Mouse (Mus musculus) bone marrow, adult 2 months (tissue): ENCODE data around the gene Prr7. TPM values are rescaled to one million over a fixed set of nuclear protein-coding genes. Genes with fewer than 3 reads are reported as not detected.
A peak's percentile ranks its signal among the peaks of the same experiment; 100 is the strongest.
"Not testable (repeated sequence)": the region's sequence is repeated elsewhere in the genome, so short reads cannot be mapped to it uniquely, and the experiment has no call there.

Source experiments
- H3K27ac ChIP-seq: fragments of 200-500 bp; 2 replicates; pipeline ENCODE4 v1.5.1; 2012; ENCODE audit warnings: low read depth, mild to moderate bottlenecking, control low read depth, inconsistent platforms, low read length; ENCODE audit not compliant: control insufficient read depth, poor library complexity, insufficient read depth
- H3K4me1 ChIP-seq: fragments of 200-500 bp; 2 replicates; pipeline ENCODE4 v1.6.1; 2011; ENCODE audit warnings: low read length; ENCODE audit not compliant: control insufficient read depth, insufficient read depth
- H3K4me3 ChIP-seq: fragments of 200-500 bp; replicated peaks from 2 replicates; pipeline ENCODE3; 2011; ENCODE audit warnings: mild to moderate bottlenecking, low read depth, low read length, control low read depth; ENCODE audit not compliant: control insufficient read depth
- CTCF ChIP-seq: fragments of 200-500 bp; IDR thresholded peaks from 2 replicates; pipeline ENCODE4 v1.5.1; 2011; ENCODE audit warnings: low read length, control low read depth; ENCODE audit not compliant: control insufficient read depth, insufficient read depth
- POLR2A ChIP-seq: fragments of 200-500 bp; IDR thresholded peaks from 2 replicates; pipeline ENCODE4 v1.6.1; 2011; ENCODE audit warnings: low read depth, mild to moderate bottlenecking, control low read depth, low read length, borderline replicate concordance; ENCODE audit not compliant: control insufficient read depth
- WGBS: fragments of 180-500 bp; shearing (Covaris S2); methylation state at CpG from one replicate; pipeline ENCODE4 v1.1.7; 2018; 5-methylcytosine and 5-hydroxymethylcytosine counted together
- polyA plus RNA-seq: library from polyadenylated mRNA; stranded (reverse); fragments of >200 nt; gene quantifications from 2 replicates; pipeline ENCODE4 v1.2.4, GENCODE M21; 2011; ENCODE audit warnings: low replicate concordance; ENCODE audit not compliant: missing spikeins, insufficient read depth, insufficient read length

The Prr7 gene
- polyA plus RNA-seq, 1 experiment: 4.1 TPM

GRCm38 (mm10) chr13:55429226-55429888, 34.7 kb upstream of the Prr7 start:
- WGBS: 20% methylated on average over 12 of the region's 12 CpGs
- peak overlapping the region; percentile 73 for H3K27ac ChIP-seq
- H3K4me3 ChIP-seq: peak overlapping the region; percentile 24
- H3K4me1 ChIP-seq: peaks cover 9% of the 10 kb centered on the region; the same call in 1 of the 2 replicates
- TF ChIP-seq POLR2A: no peak
- no peak for TF ChIP-seq CTCF

- TF ChIP-seq POLR2A: no peak
- no peak for TF ChIP-seq CTCF
- Histone ChIP-seq H3K4me1 (peaks cover 9% of the 10 kb centered on the region; the same call in 1 of the 2 replicates), H3K27ac (no peak overlapping the region), H3K4me3 (no peak overlapping the region)
- WGBS: 76% methylated on average over 2 of the region's 2 CpGs
Measured at GRCm38 (mm10) chr13:55430566-55430965, 33.5 kb upstream of the Prr7 start.

- Histone ChIP-seq H3K27ac (peak overlapping the region; percentile 63), H3K4me1 (peaks cover 9% of the 10 kb centered on the region; the same call in 1 of the 2 replicates), H3K4me3 (no peak overlapping the region)
- TF ChIP-seq CTCF (no peak), POLR2A (no peak)
- 8% methylated on average over 10 of the region's 10 CpGs for WGBS
Measured at GRCm38 (mm10) chr13:55431889-55432685, 32.0 kb upstream of the Prr7 start.

GRCm38 (mm10) chr13:55437111-55437629, 26.9 kb upstream of the Prr7 start:
- WGBS: 39% methylated on average over 15 of the region's 15 CpGs
- H3K4me3 ChIP-seq, H3K4me1 ChIP-seq, H3K27ac ChIP-seq: not testable (repeated sequence)

DNA sequence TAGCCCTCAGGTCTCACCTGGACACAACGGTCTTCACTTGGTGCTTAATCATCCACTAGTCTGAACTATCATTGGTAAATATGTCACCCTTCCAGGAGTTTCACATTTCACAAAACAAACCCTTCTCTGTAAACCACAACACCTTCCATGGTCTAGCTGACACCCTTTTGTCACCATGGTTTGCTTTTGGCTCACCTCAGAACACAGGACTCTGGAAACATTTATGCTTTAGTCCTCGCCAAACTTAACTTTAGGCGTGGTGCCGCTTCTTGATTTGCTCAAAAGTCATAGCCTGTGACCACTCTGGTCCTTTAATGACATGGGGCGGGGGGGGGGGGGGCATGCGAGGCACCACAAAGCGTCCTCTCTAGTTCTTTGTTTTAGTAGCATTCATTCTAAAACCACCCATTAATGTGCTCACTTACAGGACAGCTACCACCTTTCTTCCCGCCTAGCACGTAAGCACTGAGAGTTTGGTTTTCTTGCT, 20.2 kb upstream of the Prr7 start:
- TF ChIP-seq CTCF (no peak), POLR2A (no peak)
- H3K4me3 ChIP-seq: peak overlapping the region; percentile 10
- peak overlapping the region; percentile 99; the same call in 1 of the 2 replicates for H3K27ac ChIP-seq
- WGBS: 19% methylated on average over 9 of the region's 9 CpGs
- H3K4me1 ChIP-seq: peaks cover 6% of the 10 kb centered on the region; the same call in 1 of the 2 replicates

DNA sequence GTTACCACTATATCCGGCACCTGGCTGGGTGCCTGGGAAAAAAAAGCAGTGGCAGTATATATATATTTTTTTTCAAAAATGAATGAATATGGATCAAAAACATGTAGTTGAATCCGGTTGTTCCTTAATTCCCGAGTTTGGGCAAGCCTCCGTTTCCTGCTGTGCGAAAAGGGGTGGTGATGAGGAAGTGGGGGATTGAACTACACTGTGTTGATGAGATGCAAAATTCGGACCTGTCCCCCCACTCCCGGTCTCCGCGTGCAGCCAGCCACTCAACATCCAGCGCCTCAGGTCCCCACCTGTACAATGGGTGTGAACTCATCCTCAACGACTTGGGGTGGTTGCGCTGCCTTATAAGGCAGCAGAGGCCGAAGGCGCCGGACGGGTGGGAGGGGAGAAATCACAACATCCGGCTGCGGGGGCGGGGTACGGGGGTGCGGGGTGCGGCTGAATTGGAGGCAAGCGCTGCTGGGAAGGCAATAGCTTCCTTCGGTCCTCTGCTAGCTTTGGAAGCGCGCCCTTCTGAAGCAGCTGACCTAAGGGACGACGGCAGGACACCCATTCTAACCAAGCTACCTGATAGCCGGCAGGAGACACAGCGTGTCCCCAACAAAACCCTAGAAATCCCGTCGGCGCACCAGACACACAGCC, 19.7 kb upstream of the Prr7 start:
- H3K4me3 ChIP-seq: peak overlapping the region; percentile 77
- no peak for TF ChIP-seq CTCF
- TF ChIP-seq POLR2A: peak; percentile 73
- H3K4me1 ChIP-seq: peaks cover 9% of the 10 kb centered on the region; the same call in 1 of the 2 replicates
- under 1% methylated on average over 33 of the region's 33 CpGs for WGBS
- peak overlapping the region; percentile 99 for H3K27ac ChIP-seq

GRCm38 (mm10) chr13:55444937-55445315, 19.1 kb upstream of the Prr7 start, which contains the start of gene Grk6:
TSS of gene Grk6 (plus strand) at chr13:55445072.
- Histone ChIP-seq H3K4me1 (peaks cover 13% of the 10 kb centered on the region; the same call in 1 of the 2 replicates), H3K27ac (peak within 1 kb of the TSS; percentile 99), H3K4me3 (peak within 1 kb of the TSS; percentile 90)
- TF ChIP-seq CTCF: no peak
- no peak for TF ChIP-seq POLR2A
- under 1% methylated on average over 35 of the region's 35 CpGs for WGBS

DNA sequence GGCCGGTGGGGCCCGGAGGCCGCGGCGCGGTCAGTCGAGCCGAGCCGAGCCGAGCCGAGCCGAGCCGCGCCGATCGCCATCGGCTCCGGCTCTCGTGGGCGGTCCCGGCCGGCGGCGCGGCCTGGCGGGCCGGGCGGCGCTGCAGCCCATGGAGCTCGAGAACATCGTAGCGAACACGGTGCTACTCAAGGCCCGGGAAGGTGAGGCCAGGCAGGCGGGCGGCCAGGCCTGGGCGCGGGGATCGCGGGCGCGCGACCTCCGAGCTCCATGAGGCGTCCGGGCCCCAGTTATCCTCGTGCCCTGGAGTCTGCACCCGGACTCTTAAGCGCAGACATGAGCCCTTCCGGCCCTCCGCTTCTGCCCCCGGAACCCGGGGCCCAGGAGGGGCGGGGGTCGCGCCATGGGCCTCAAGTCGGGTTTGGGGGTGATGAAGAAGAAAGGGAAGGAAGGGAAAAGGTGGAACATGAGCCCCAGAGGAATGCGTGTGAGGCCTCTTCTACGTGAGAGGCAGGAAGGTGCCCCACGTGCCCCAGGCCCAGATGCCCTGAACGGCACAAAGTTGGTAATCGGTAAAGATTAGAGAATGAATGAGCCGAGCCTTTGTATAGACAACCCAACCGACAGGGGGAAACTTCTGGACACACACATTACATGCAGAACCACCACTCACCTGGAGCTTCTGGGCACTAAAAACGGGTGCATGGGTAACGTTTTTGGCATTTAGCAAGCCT, 18.5 kb upstream of the Prr7 start:
- TF ChIP-seq CTCF: no peak
- TF ChIP-seq POLR2A: peak; percentile 57; the same call in 1 of the 2 replicates
- peaks cover 13% of the 10 kb centered on the region; the same call in 1 of the 2 replicates for H3K4me1 ChIP-seq
- H3K27ac ChIP-seq: peak overlapping the region; percentile 99
- peak overlapping the region; percentile 90 for H3K4me3 ChIP-seq
- WGBS: 4% methylated on average over 65 of the region's 66 CpGs
